Comparison of ENCODE assay signal across 8 mouse cellular contexts in the genomic region with DNA sequence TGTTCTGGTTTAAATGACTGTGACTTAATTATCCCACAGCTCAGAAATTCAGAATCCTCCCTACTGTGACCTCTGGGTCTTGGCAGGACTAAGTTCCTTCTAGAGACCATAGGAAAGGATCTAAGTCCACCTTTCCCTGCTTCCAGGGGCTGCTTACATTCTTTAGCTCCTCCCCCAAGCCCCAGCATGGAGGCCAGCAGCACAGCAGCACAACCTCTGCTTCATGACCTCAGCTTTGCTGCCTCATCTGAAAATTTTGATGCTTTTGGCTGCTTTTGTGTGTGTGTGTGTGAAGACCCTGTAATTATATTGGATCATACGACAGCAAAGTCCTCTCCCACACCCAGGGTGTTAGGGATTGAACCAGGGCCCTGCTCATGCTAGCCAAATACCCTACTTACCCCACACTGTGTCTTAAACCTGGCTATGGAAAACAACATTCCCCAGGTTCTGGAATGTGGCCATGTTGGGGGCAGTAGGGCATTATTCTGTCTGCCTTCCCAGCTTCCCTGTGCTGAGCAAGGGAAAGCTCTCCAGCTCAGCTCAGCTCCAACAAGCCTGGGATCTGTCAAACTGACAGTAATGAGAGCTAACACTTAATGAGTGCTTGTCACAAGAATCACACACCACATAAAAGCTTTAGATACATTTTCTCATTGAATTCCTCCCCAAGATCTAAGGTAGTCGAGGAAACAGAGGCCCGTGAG.
DNase-seq lines count a peak whose midpoint lies in the region; ATAC-seq lines count a peak whose summit lies in the region.

No protein-coding gene starts in this region.

- H3K4me2 ChIP-seq in embryonic facial prominence, embryonic 14.5 days (ENCODE audit: low read depth, low read length): no peak overlapping the region
- no peak overlapping the region for H3K4me2 ChIP-seq in limb, embryonic 11.5 days (ENCODE audit: low read depth, severe bottlenecking)

- no peak overlapping the region for H3K27ac ChIP-seq in embryonic facial prominence, embryonic 14.5 days (replicated peaks; ENCODE audit: low read depth, low read length)
- no peak overlapping the region for H3K27ac ChIP-seq in limb, embryonic 11.5 days (replicated peaks; ENCODE audit: low read depth, low read length)

- peak; percentile 57; the same call in 1 of the 2 replicates for ATAC-seq in embryonic facial prominence, embryonic 14.5 days (ENCODE audit: low read depth)
- ATAC-seq in limb, embryonic 11.5 days (ENCODE audit: insufficient number of reproducible peaks, low FRiP score, low TSS enrichment, low read depth): peak; percentile 49; the same call in 1 of the 2 replicates

- no peaks in the 10 kb centered on the region; the same call in 1 of the 2 replicates for H3K27me3 ChIP-seq in embryonic facial prominence, embryonic 14.5 days (replicated peaks; ENCODE audit: control insufficient read depth, insufficient read depth, low read length)
- H3K27me3 ChIP-seq in limb, embryonic 11.5 days (ENCODE audit: control insufficient read depth, insufficient read depth, low read length): no peaks in the 10 kb centered on the region

- H3K4me1 ChIP-seq in embryonic facial prominence, embryonic 14.5 days (ENCODE audit: control insufficient read depth, insufficient read depth, low read length): no peaks in the 10 kb centered on the region; the same call in 1 of the 2 replicates
- H3K4me1 ChIP-seq in limb, embryonic 11.5 days (ENCODE audit: control insufficient read depth, insufficient read depth, low read length): peaks cover 7% of the 10 kb centered on the region; the same call in 1 of the 2 replicates

- no peaks in the 10 kb centered on the region for H3K9me3 ChIP-seq in embryonic facial prominence, embryonic 14.5 days (ENCODE audit: control insufficient read depth, low read length)
- H3K9me3 ChIP-seq in limb, embryonic 11.5 days (ENCODE audit: control insufficient read depth, low read length): no peaks in the 10 kb centered on the region

- H3K36me3 ChIP-seq in embryonic facial prominence, embryonic 14.5 days (ENCODE audit: control insufficient read depth, insufficient read depth, low read length): no peaks in the 10 kb centered on the region
- no peaks in the 10 kb centered on the region for H3K36me3 ChIP-seq in limb, embryonic 11.5 days (ENCODE audit: control insufficient read depth, insufficient read depth, low read length)

- no peak overlapping the region for H3K9ac ChIP-seq in embryonic facial prominence, embryonic 14.5 days (ENCODE audit: low read depth, low read length)
- H3K9ac ChIP-seq in limb, embryonic 11.5 days (ENCODE audit: low read length): no peak overlapping the region

- H3K4me3 ChIP-seq in embryonic facial prominence, embryonic 14.5 days (ENCODE audit: low read depth, low read length): no peak overlapping the region
- H3K4me3 ChIP-seq in limb, embryonic 11.5 days (ENCODE audit: low read depth, low read length): no peak overlapping the region

- 29% methylated on average over 3 of the region's 3 CpGs for WGBS in embryonic facial prominence, embryonic 14.5 days
- 18% methylated on average over 3 of the region's 3 CpGs for WGBS in limb, embryonic 11.5 days

- DNase-seq in adrenal gland, postnatal 10 days: peak; percentile 4
- DNase-seq in adrenal gland, adult 2 months: no peak
- DNase-seq in embryonic facial prominence, embryonic 14.5 days (ENCODE audit: low spot score): peak; percentile 62
- peak; percentile 78 for DNase-seq in heart, postnatal 4 days
- DNase-seq in limb, embryonic 11.5 days (ENCODE audit: low spot score): peak; percentile 36
- DNase-seq in right cerebral cortex, adult 18-20 months: no peak
- no peak for DNase-seq in right cerebral cortex, adult 2 months (ENCODE audit: low spot score in 2 of 2)
- DNase-seq in testis, postnatal 10 days (ENCODE audit: low spot score): no peak

Comparison
In these comparisons a context has a peak if more than half of its experiments do, and no peak if none do; other contexts are left out.
1. DNase-seq: peak in adrenal gland, postnatal 10 days (single experiment), embryonic facial prominence, embryonic 14.5 days (single experiment), heart, postnatal 4 days (single experiment) and limb, embryonic 11.5 days (single experiment); none in adrenal gland, adult 2 months (single experiment), right cerebral cortex, adult 18-20 months (single experiment), right cerebral cortex, adult 2 months (0 of 2) and testis, postnatal 10 days (single experiment).